Mouse (Mus musculus) layer of hippocampus, adult 2 months (tissue): Measurements from ENCODE around the gene Agap2. TPM values are rescaled to one million over a fixed set of nuclear protein-coding genes. Genes with fewer than 3 reads are reported as not detected.
A peak's percentile ranks its signal among the peaks of the same experiment; 100 is the strongest.

Experiments
- DNase-seq, 2 experiments: peaks; one replicate each; pipeline ENCODE4 v3.0.0; 2022; ENCODE audit warnings: low spot score in 2 of 2
- H3K27ac ChIP-seq: fragments of 200-600 bp; 2 replicates; pipeline ENCODE4 v1.8.1; 2022
- H3K4me3 ChIP-seq: fragments of 200-600 bp; 2 replicates; pipeline ENCODE4 v1.8.1; 2022; ENCODE audit warnings: mild to moderate bottlenecking
- CTCF ChIP-seq: fragments of 200-600 bp; conservative IDR thresholded peaks from 2 replicates; pipeline ENCODE4 v1.8.1; 2022; ENCODE audit warnings: antibody characterized with exemption, mild to moderate bottlenecking, moderate library complexity
- total RNA-seq, 2 experiments: library from RNA; stranded (reverse); gene quantifications; 2 replicates each; pipeline ENCODE4 v1.2.3; 2021

The Agap2 gene
- total RNA-seq, 2 experiments from 2014 or later: 820 to 844 TPM

DNA sequence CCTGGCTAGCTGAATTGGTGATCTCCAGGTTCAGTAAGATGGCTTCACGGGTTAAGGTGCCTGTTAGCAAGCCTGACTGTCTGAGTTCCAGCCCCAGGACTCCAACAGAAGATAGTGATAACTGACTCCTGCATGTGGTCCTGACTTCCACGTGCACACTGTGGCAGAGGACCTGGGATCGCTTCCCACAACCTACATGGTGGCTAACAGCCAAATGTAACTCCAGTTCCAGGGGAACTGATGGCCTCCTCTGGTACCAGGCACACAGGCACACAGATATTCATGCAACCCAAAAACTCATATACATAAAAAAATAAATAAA lies 33.1 kb downstream of the Agap2 start:
- no peak for TF ChIP-seq CTCF
- no peak overlapping the region for H3K4me3 ChIP-seq

DNA sequence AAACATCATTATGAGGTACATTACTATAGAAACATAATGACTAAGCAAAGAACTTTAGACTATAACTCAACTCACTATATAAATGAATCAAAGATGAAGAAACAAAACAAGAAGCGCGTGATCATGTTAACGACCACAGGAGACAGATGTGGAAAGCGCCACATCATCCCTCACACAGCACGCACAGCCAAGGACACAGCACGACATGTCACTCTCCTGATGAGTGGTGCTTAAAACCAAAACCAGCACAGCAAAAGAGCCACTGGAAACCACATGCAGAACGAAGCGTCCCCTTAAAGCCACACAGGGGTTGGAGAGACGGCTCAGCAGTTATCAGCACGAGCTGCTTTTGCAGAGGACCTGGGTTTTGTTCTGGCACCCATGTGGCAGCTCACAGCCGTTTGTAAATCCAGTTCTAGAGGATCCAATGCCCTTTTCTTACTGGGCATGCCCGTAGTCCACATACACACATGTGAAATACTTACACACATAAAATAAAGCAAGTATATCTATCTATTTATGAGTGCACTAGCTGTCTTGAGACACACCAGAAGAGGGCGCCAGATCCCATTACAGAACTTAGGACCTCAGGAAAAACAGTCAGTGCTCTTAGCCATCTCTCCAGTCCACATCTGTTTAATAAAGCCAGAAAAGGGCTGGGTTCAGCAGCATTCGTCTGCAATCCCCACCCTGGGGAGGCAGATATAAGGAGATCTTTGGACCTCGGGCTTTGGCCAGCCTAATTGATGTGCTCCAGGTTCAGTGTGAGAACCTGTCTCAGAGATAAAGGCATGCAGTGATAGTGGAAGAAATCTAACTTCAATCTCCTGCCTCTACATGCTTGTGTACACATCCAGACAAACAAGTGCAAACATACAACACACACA lies 36.2 kb downstream of the Agap2 start:
- Histone ChIP-seq H3K4me3 (no peak overlapping the region), H3K27ac (no peak overlapping the region)
- TF ChIP-seq CTCF: peak; percentile 76
- no peak for DNase-seq

More for the DNA sequence above, 33.1 kb downstream of the Agap2 start:
- no peak overlapping the region for H3K27ac ChIP-seq
- no peak for DNase-seq

DNA sequence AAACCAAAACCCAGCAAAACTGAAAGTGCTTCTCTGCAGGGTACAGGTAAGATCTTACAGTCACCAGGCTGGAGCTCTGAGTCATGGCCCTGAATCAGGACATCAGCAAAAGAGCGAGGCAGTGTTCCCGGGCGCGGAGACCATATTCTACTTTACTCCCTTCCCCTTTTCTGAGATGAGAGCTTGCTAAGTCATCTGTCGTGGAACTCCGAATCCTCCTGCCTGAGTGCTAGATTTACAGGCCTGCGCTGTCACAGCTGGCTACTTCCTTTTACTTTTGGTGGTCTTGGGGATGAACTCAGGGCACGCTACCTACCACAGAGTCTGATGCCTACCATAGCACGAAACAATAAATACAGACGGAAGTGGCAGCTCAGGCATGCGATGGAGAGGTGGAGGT lies 39.3 kb downstream of the Agap2 start:
- TF ChIP-seq CTCF: no peak
- Histone ChIP-seq H3K4me3 (no peak overlapping the region), H3K27ac (no peak overlapping the region)
- DNase-seq: no peak

DNA sequence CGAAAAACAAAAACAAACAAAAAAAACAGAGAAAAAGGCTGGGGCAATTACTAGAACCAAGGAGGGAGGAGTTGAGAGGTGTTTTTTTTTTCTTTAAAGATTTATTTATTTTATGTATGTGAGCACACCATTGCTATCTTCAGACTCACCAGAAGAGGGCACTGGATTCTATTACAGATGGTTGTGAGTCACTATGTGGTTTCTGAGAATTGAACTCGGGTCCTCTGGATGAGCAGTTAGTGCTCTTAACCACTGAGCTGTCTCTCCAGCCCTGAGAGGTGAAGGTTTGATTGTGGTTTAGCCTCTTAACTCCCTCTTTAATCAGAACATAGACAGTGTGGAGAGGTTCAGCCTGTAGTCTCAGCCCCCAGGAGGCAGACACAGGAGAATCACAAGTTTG lies 40.0 kb downstream of the Agap2 start:
- TF ChIP-seq CTCF: peak; percentile 64
- Histone ChIP-seq H3K27ac (no peak overlapping the region), H3K4me3 (no peak overlapping the region)
- DNase-seq: no peak

DNA sequence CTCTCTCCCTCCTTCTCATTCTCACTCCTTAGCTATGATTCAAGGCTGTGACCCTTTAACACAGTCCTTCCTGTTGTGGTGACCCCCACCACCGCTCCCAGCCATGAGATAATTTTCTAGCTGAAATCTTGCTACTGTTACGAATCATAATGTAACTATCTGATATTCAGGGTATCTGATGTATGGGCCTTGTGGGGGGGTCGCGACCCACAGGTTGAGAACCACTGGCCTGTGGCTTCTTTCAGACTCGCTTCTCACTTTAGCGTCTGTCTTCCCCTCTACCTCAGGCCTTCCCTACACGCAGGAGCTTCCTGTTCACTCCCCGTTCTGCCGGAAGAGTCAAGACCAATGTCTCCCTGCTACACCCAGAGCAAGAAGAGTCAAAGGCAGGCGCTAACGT lies 43.4 kb downstream of the Agap2 start:
- no peak overlapping the region for H3K27ac ChIP-seq
- H3K4me3 ChIP-seq: no peak overlapping the region
- TF ChIP-seq CTCF: no peak
- DNase-seq: no peak

DNA sequence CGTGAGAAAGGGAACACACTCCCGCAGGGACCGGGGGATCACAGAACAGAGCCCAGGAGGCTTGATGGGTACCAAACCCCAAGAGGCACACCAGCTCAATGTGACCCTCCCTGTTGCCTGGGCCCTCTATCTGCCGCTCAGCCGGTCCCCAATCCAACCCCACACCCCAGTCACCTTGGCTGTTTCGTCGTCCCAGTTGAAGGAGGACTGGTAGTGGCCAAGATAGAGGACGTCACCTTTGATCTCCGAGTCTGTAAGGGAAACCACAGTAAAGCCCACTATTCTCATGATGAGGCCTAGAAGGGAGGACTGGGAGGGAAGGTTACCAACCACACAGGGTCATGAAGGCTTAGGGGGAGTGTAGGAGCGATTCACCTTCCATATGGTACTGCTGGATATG lies 44.1 kb downstream of the Agap2 start:
- Histone ChIP-seq H3K4me3 (no peak overlapping the region), H3K27ac (no peak overlapping the region)
- TF ChIP-seq CTCF: no peak
- DNase-seq: no peak

DNA sequence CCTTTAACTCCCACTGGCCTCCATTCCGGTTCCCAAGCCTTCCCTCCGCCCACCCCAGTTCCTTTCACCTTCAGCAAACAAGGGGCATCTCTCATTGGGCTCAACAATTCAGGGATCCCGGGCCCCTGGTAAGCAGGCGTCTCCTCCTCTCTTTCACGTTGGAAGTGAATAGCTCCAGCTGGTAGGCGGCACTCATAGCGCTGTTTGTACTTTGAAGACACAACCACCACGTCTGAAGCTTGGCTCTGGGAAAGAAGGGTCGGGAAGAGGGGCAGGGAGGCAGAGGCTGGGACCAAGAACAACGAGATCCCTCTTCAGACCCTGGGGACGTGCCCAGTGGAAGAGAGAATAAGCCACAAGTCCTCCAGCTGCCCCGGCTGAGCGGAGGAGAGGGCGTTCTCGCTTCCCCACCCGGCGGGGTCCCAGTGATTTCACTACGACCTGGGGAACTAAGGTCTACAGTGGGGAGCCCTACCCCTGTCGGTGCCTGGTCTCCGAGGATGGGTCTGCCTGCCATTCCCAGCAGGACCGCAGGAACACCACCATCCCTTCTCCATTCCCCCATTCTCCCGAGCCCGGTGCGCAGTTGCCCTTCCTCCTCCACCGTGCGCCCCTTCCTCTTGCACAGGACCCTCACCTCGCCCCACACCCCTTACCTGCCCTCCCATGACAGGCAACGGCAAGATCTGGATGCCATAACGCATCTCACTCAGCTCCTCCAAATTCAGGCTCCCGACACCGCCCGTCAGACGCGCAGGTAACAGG lies 45.4 kb downstream of the Agap2 start:
- H3K4me3 ChIP-seq: peak overlapping the region; percentile 99
- H3K27ac ChIP-seq: peak overlapping the region; percentile 81
- no peak for TF ChIP-seq CTCF
- peak in 1 of 2 experiments; percentile 16 for DNase-seq

DNA sequence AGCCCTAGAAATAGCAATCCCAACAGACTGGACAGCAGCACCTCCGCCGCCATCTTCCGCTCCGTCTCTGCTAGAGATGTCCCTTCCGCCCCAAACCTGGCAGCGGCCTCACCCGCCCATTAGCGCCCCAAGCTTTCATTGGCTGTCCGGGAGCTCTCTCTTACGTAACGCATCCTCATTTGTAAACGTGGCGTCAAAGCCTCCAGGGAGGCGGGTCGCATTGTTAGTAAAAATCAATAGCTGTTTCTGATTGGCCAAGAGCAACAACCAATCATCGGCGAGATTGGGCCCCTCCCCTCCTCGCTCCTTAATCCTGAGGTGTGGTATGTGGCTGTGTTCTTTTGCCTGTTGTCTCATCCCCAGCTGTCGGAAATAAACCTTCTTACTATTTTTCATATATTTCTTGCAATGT lies 46.0 kb downstream of the Agap2 start, which contains the start of gene Os9:
Gene Os9, minus strand, starts transcription at position 66 of the 412 bp plus-strand sequence.
- DNase-seq: peak; percentile 97 to 99
- TF ChIP-seq CTCF: peak; percentile 34
- Histone ChIP-seq H3K4me3 (peak within 1 kb of the TSS; percentile 99), H3K27ac (peak within 1 kb of the TSS; percentile 81)

DNA sequence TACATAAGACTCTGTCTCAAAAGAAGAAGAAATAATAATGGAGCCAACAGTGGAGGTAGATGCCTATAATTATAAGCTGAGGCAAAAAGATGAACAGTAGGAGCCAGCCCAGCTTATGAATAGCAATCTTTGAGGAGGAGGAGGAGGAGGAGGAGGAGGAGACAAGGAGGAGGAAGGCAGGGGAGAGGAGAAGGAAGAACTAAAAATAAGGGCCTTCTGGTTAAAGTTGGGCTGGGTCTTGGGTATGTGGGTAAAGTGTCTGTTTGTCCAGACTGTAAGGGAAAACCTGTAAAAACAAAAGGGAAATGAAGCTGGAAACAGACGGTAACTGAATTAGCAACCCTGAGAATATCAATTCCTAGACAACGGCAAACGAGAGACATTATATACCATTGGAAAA lies 46.9 kb downstream of the Agap2 start:
- peak overlapping the region; percentile 70; the same call in 1 of the 2 replicates for H3K27ac ChIP-seq
- no peak for TF ChIP-seq CTCF
- H3K4me3 ChIP-seq: no peak overlapping the region
- DNase-seq: no peak

DNA sequence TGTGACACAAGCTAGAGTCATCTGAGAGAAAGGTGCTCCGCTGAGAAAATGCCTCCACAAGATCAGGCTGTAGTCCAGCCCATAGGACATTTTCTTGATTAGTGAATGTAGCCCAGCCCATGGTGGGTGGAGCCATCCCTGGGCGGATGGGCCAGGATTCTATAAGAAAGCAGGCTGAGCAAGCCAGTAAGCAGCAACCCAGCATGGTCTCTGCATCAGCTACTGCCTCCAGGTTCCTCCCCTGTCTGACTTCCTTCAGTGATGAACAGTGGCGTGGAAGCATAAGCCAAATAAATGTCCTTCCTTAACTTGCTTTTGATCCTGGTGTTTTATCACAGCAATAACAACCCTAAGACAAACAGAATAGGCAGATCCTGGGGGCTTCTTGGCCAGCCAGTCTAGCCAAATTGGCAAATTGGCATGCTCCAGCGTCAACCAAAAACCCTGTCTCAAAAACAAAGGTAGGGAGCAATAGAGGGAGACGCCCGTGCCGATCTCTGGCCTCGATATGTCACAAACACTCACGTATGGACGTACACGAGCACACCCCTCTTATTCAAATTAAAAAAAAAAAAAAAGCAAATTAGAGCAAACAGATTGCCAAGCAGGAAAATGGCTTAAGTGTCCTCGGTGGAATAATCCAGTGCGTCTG lies 47.8 kb downstream of the Agap2 start:
- peak; percentile 27 to 42 for DNase-seq
- H3K4me3 ChIP-seq: peak overlapping the region; percentile 5; the same call in 1 of the 2 replicates
- H3K27ac ChIP-seq: peak overlapping the region; percentile 70
- TF ChIP-seq CTCF: no peak

DNA sequence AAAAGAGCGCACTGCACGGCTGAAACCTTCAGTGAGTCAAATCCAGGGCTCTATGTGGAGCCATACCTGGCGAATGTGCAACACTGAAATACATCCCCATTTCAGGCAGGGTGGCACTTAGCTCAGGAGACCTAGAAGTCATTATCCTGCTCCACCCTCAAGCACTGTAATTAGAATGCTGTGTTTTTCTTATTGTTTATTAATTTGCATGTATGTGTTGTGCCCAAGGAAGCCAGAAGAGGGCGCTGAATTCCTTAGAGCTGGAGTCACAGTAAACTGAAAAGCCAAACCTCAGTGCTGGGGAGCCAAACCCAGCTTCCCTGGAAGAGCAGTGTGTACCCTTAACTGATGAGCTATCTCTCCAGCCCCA lies 48.3 kb downstream of the Agap2 start:
- peak; percentile 92 for TF ChIP-seq CTCF

DNA sequence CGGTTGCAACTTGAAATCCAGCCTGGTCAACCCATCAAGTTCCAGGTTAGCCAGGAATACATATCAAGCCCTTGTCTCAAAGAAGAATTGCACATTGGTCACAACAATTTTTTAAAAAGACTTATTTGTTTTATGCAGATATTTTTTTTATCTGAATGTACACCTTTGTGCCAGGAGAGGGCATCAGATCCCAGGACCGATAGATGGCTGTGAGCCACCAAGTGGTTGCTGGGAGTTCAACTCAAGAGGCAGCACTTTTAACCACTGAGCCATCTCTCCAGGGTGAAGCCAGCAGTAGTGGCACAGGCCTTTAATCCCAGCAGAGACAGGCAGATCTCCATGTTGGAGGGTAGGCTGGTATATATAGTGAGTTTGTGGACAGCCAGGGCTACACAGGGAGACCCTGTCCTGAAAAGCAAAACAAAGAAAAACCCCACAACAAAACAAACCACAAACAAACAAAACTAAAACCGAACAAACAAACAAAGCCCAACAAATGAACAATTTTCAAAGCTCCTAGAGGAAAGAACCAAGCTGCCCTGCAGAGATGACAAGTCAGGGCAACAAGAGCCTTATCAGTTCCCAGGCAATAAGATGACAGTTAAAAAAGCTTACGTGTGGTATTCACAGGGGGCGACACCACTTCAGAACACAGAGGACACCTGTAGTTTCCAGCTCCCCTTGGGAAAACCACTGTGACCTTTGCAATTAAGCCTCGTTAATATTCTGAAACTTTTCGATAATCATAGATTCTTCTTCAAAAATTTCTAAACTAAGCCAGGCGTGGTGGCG lies 50.3 kb downstream of the Agap2 start:
- Histone ChIP-seq H3K4me3 (no peak overlapping the region), H3K27ac (no peak overlapping the region)
- peak; percentile 25 to 31 for DNase-seq
- TF ChIP-seq CTCF: peak; percentile 73

More for the DNA sequence above, 48.3 kb downstream of the Agap2 start:
- H3K4me3 ChIP-seq: peak overlapping the region; percentile 5; the same call in 1 of the 2 replicates
- H3K27ac ChIP-seq: peak overlapping the region; percentile 70
- peak; percentile 78 to 80 for DNase-seq
